Mouse (Mus musculus) G1E (cell line): ENCODE results near the gene Agap1.

ENCODE experiments used
- CTCF ChIP-seq: IDR thresholded peaks from 2 replicates; pipeline ENCODE4 v1.5.1; 2012; ENCODE audit warnings: low read depth, low read length, inconsistent platforms, mixed read lengths
- GATA1 ChIP-seq: IDR thresholded peaks from 2 replicates; pipeline ENCODE4 v1.6.1; 2012; ENCODE audit warnings: borderline replicate concordance, low read length, inconsistent platforms, mixed read lengths
- GATA2 ChIP-seq: IDR thresholded peaks from 2 replicates; pipeline ENCODE4 v1.6.1; 2012; ENCODE audit warnings: low read depth, low read length, inconsistent platforms, borderline replicate concordance
- POLR2AphosphoS5 ChIP-seq: IDR thresholded peaks from 2 replicates; pipeline ENCODE4 v1.6.1; 2012; ENCODE audit warnings: low read depth, low read length, inconsistent platforms; ENCODE audit not compliant: insufficient replicate concordance
- TAL1 ChIP-seq: conservative IDR thresholded peaks from 2 replicates; pipeline ENCODE4 v1.6.1; 2012; ENCODE audit warnings: low read depth, low read length, inconsistent platforms, mixed read lengths

DNA sequence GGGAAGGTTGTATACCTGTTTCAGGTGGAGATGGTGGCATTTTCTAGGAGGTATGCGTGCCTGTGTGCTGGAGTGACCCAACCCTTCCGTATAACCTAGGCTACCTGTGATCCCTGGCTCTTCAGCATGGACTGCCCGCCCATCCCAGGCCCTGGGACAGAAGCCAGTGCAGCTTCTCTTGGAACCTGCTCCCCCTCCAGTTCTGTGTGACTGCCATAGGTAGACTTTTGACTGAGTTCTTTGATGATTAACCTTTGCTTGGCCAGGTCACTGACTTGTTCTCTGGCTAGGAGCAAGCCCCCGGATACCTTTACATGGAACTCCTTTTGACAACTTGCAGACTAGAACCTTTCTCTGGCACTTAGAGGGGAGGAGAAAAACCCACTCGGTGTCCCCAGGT is 19.3 kb downstream of the Agap1 start:
- TF ChIP-seq CTCF, result no peak
- no peak for TF ChIP-seq GATA1
- no peak for TF ChIP-seq TAL1
- TF ChIP-seq POLR2AphosphoS5, result no peak
- TF ChIP-seq GATA2, result no peak
